Mouse (Mus musculus): Measurements from ENCODE around the gene Man1a2. TPM values are rescaled to one million over a fixed set of nuclear protein-coding genes. Genes with fewer than 3 reads are reported as not detected.
A peak's percentile ranks its signal among the peaks of the same experiment; 100 is the strongest.

Gene Man1a2
- polyA plus RNA-seq (2012): 5.3 and 6.0 TPM in 2 replicates

- Histone ChIP-seq H3K27me3 (ENCODE audit: control insufficient read depth) (no peaks in the 10 kb centered on the region), H3K4me3 (replicated peaks) (peak within 1 kb of the TSS; percentile 88), H3K4me1 (ENCODE audit: control insufficient read depth) (peaks cover 44% of the 10 kb centered on the region), H3K9me3 (ENCODE audit: control insufficient read depth, low read length) (no peaks in the 10 kb centered on the region), H3K36me3 (ENCODE audit: control insufficient read depth) (peaks cover 5% of the 10 kb centered on the region)
- TF ChIP-seq TAL1 (IDR thresholded peaks at IDR 0.05; ENCODE audit: low read length) (no peak), GATA1 (IDR thresholded peaks at IDR 0.05; ENCODE audit: low read length) (no peak)
Measured at GRCm38 (mm10) chr3:100685087-100685762, at the start of gene Man1a2. TSS of gene Man1a2 (minus strand) at chr3:100685503.

DNA sequence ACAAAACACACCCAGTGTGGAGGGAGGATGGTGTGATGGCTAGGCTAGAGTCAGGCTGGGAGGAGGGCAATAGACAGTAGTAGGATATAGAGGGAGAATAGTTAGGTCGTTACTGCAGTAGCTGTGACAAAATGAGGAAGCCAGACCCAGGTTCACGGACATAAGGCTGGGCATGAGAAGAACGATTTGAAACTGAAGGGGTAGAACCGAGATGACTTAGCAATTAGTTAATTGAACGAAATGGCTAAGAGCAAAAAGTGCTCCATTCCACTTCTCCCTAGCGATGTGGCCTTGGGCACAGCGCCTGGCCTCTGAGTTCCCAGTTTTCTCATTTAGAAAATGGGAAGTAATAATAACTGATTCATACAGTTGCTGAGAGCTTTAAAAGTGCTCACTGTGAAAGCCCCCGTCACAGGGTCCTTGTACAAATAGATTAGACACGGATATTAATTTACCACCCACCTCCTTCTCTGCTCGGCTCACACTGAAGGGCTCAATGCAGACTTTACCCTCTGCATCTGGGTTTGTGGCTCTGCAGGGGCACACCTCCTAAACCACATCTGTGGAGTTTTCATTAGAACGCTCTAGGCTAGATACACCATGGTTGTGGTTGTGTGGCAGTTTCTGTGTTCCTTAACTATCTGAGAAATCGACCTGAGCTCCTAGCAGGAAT is 49.3 kb upstream of the Man1a2 start:
- Histone ChIP-seq H3K36me3 (ENCODE audit: control insufficient read depth) (no peaks in the 10 kb centered on the region), H3K4me3 (replicated peaks) (no peak overlapping the region), H3K27me3 (ENCODE audit: control insufficient read depth) (no peaks in the 10 kb centered on the region), H3K9me3 (ENCODE audit: control insufficient read depth, low read length) (no peaks in the 10 kb centered on the region), H3K4me1 (ENCODE audit: control insufficient read depth) (no peaks in the 10 kb centered on the region)
- TF ChIP-seq TAL1 (IDR thresholded peaks at IDR 0.05; ENCODE audit: low read length): no peak
- TF ChIP-seq GATA1 (IDR thresholded peaks at IDR 0.05; ENCODE audit: low read length): no peak

- H3K9me3 ChIP-seq (ENCODE audit: control insufficient read depth, low read length): no peaks in the 10 kb centered on the region
- TF ChIP-seq TAL1 (IDR thresholded peaks at IDR 0.05; ENCODE audit: low read length) (no peak), GATA1 (IDR thresholded peaks at IDR 0.05; ENCODE audit: low read length) (no peak)
- H3K36me3 ChIP-seq (ENCODE audit: control insufficient read depth): no peaks in the 10 kb centered on the region
- H3K4me1 ChIP-seq (ENCODE audit: control insufficient read depth): no peaks in the 10 kb centered on the region
- no peak overlapping the region for H3K4me3 ChIP-seq (replicated peaks)
- no peaks in the 10 kb centered on the region for H3K27me3 ChIP-seq (ENCODE audit: control insufficient read depth)
Measured at GRCm38 (mm10) chr3:100731896-100732295, 46.6 kb upstream of the Man1a2 start.

- no peaks in the 10 kb centered on the region for H3K9me3 ChIP-seq (ENCODE audit: control insufficient read depth, low read length)
- TF ChIP-seq TAL1 (IDR thresholded peaks at IDR 0.05; ENCODE audit: low read length) (no peak), GATA1 (IDR thresholded peaks at IDR 0.05; ENCODE audit: low read length) (no peak)
- H3K27me3 ChIP-seq (ENCODE audit: control insufficient read depth): no peaks in the 10 kb centered on the region
- H3K36me3 ChIP-seq (ENCODE audit: control insufficient read depth): no peaks in the 10 kb centered on the region
- H3K4me1 ChIP-seq (ENCODE audit: control insufficient read depth): no peaks in the 10 kb centered on the region
- no peak overlapping the region for H3K4me3 ChIP-seq (replicated peaks)
Measured at GRCm38 (mm10) chr3:100731347-100731746, 46.0 kb upstream of the Man1a2 start.

GRCm38 (mm10) chr3:100728008-100728712 is 42.9 kb upstream of the Man1a2 start:
- no peak for TF ChIP-seq TAL1 (IDR thresholded peaks at IDR 0.05; ENCODE audit: low read length)
- TF ChIP-seq GATA1 (IDR thresholded peaks at IDR 0.05; ENCODE audit: low read length): no peak
- no peaks in the 10 kb centered on the region for H3K36me3 ChIP-seq (ENCODE audit: control insufficient read depth)

DNA sequence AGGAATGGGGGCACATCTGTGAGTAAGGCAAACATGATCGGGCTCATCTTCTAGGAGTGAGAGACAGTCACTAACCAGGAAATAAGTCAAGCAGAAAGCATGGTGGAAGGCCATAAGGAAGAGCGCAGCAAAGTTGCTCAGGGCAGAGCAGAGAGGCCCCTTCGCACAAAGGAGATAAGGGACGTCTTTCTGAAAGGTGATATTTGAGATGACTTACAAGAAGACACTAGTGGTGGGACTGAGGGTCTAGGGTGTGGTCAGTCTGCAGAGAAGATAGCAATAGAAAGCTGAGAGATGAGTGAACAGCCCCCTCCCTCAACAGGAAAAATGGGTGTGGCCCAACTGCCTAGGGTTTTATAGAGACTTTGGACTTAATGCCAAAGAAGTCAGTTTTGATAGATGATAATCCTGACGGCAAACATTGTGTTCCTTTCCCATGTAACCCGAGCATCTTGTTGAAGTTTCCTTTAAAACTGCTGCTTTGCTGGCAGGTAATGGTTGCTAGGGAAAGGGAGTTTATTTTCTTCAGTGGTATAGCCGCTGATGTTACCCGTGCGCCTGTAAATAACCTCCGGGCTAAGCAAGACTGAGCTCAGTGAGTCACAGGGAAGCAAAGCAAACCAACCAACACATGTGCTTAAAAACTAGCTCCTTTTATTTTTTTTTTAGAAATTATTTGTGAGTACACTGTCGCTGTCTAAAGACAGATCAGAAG is 40.8 kb upstream of the Man1a2 start:
- peaks cover 6% of the 10 kb centered on the region for H3K4me1 ChIP-seq (ENCODE audit: control insufficient read depth)
- no peaks in the 10 kb centered on the region for H3K36me3 ChIP-seq (ENCODE audit: control insufficient read depth)
- no peak overlapping the region for H3K4me3 ChIP-seq (replicated peaks)
- peaks cover 18% of the 10 kb centered on the region for H3K9me3 ChIP-seq (ENCODE audit: control insufficient read depth, low read length)
- TF ChIP-seq TAL1 (IDR thresholded peaks at IDR 0.05; ENCODE audit: low read length): no peak
- no peak for TF ChIP-seq GATA1 (IDR thresholded peaks at IDR 0.05; ENCODE audit: low read length)
- no peaks in the 10 kb centered on the region for H3K27me3 ChIP-seq (ENCODE audit: control insufficient read depth)

More at GRCm38 (mm10) chr3:100728008-100728712, 42.9 kb upstream of the Man1a2 start:
- peaks cover 8% of the 10 kb centered on the region for H3K9me3 ChIP-seq (ENCODE audit: control insufficient read depth, low read length)
- no peak overlapping the region for H3K4me3 ChIP-seq (replicated peaks)
- H3K27me3 ChIP-seq (ENCODE audit: control insufficient read depth): no peaks in the 10 kb centered on the region
- peaks cover 6% of the 10 kb centered on the region for H3K4me1 ChIP-seq (ENCODE audit: control insufficient read depth)

DNA sequence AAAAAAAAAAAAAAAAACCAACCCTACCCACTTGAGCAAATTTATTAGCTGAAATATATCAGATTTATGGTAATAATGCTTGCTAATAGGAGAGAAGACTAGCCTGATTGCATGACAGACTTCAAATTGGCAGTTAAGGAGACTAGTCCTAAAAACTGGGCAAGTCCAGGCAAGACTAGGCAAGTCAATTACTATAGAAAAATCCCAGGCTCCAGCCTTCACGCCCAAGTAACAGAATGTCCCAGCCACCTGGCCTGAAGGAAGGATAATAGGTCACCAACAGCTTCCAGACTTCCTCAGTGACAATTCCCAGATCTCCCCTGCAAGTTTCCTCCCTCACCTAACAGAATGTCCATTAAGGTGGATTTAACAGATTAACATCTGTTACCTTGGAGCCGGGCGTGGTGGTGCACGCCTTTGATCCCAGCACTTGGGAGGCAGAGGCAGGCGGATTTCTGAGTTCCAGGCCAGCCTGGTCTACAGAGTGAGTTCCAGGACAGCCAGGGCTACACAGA is 35.5 kb upstream of the Man1a2 start:
- H3K4me3 ChIP-seq (replicated peaks): no peak overlapping the region
- H3K4me1 ChIP-seq (ENCODE audit: control insufficient read depth): peaks cover 1% of the 10 kb centered on the region
- H3K27me3 ChIP-seq (ENCODE audit: control insufficient read depth): no peaks in the 10 kb centered on the region
- H3K36me3 ChIP-seq (ENCODE audit: control insufficient read depth): no peaks in the 10 kb centered on the region
- no peak for TF ChIP-seq GATA1 (IDR thresholded peaks at IDR 0.05; ENCODE audit: low read length)
- no peak for TF ChIP-seq TAL1 (IDR thresholded peaks at IDR 0.05; ENCODE audit: low read length)
- peaks cover 18% of the 10 kb centered on the region for H3K9me3 ChIP-seq (ENCODE audit: control insufficient read depth, low read length)

DNA sequence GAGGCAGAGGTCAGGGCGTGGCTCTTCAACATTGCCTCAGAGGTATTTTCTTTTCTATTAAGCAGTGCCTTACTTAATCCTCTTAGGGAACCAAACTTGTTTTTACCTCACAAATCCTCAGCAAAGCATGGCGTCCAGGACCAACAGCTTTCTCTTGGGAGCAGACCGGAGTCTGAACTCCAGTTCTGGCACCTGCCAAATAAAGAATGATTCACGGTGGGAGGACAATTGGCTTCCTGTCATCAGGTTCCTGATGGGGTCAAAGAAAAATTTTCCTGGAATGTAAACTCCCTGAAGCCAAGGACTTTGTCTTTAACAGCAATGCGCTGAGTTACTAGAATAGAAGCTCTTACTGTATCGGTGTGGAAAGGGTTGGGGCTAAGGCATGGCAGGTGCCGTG is 30.9 kb upstream of the Man1a2 start:
- H3K4me3 ChIP-seq (replicated peaks): no peak overlapping the region
- TF ChIP-seq GATA1 (IDR thresholded peaks at IDR 0.05; ENCODE audit: low read length) (no peak), TAL1 (IDR thresholded peaks at IDR 0.05; ENCODE audit: low read length) (no peak)
- no peaks in the 10 kb centered on the region; the same call in 1 of the 2 replicates for H3K27me3 ChIP-seq (ENCODE audit: control insufficient read depth)
- H3K36me3 ChIP-seq (ENCODE audit: control insufficient read depth): no peaks in the 10 kb centered on the region
- no peaks in the 10 kb centered on the region for H3K4me1 ChIP-seq (ENCODE audit: control insufficient read depth)
- no peaks in the 10 kb centered on the region for H3K9me3 ChIP-seq (ENCODE audit: control insufficient read depth, low read length)
